Mouse (Mus musculus): ENCODE results near the gene Zfp956. TPM values are rescaled to one million over a fixed set of nuclear protein-coding genes. Genes with fewer than 3 reads are reported as not detected.
"Not testable (repeated sequence)": the region's sequence is repeated elsewhere in the genome, so short reads cannot be mapped to it uniquely, and the experiment has no call there.

The Zfp956 gene
- polyA plus RNA-seq, 1 experiment from 2014 or later: 23.2 TPM

DNA sequence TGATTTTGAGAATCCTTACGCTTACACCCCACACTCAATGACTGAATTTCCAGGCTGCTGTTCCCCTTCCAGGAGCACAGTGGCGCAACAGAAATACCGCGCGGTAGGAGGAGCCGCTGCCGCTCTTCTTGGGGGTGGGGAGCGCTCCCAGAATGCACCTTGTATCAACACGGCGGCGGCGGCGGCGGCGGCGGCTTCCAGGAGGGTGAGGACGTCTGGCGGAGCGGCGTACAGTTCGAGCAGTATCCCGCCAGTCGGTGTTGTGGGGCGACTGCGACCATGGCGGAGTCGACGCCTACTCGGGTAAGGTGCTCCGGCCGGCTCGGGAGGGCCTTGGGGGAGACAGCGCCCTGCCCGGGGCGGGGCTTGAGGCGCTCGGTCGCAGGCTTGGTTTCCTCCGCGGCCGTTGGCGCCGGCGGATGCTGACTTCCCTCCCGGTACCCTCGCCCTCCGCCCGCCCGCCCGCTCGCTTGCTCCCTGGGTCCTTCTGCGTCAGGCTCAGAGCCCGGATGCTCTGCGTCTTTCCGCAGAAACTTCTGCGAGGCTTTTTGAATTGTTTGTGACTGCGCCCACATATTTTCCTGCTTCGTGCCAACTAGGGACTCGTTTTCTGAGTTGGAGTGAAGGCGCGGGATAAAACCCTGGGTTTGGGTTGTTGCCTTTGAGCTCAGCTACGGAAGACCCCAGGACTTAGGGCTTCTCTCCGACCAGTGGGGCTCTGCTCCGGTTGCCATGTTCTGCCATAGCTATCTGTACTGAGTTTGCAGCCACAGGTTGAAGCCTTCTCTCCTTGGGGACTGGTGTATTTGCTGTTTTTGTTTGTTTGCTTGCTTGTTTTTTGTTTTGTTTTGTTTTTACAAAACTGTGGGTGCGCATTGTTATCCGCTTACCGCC lies 32.5 kb upstream of the Zfp956 start, which contains the start of gene Zfp212:
Zfp212 (plus strand) TSS at position 30 of the 894 bp plus-strand sequence.
- Histone ChIP-seq H3K9ac (replicated peaks) (peak within 1 kb of the TSS; percentile 81), H3K27me3 (replicated peaks) (no peaks in the 10 kb centered on the region), H3K4me1 (peaks cover 20% of the 10 kb centered on the region), H3K4me2 (peak within 1 kb of the TSS; percentile 79), H3K9me3 (replicated peaks) (no peaks in the 10 kb centered on the region), H3K27ac (replicated peaks) (peak within 1 kb of the TSS; percentile 97), H3K4me3 (replicated peaks) (peak within 1 kb of the TSS; percentile 97), H3K36me3 (no peaks in the 10 kb centered on the region)
- under 1% methylated on average over 66 of the region's 67 CpGs for WGBS
- peak; percentile 96 for ATAC-seq (ENCODE audit: low FRiP score)

DNA sequence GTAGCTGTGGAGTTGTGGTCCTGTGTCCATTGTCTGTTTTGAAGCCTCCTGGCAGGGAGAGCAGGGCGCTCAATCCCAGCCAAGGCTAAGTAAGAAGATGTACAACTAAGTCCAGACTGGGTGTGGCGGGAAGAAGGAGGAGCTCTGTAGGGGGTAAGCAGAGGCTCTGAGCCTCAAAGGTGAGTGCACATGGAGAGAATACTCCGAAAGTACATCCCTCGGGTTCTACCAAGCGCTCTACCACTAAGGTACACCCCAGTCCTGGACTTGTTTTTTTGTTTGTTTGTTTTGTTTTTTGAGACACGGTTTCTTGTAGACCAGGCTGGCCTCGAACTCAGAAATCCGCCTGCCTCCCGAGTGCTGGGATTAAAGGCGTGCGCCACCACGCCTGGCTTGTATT lies 10.7 kb upstream of the Zfp956 start:
- H3K27me3 ChIP-seq (replicated peaks): no peaks in the 10 kb centered on the region
- H3K9me3 ChIP-seq (replicated peaks): no peaks in the 10 kb centered on the region
- no peak for ATAC-seq (ENCODE audit: low FRiP score)
- peak overlapping the region; percentile 76 for H3K4me2 ChIP-seq
- peak overlapping the region; percentile 42 for H3K4me3 ChIP-seq (replicated peaks)
- no peak overlapping the region for H3K9ac ChIP-seq (replicated peaks)
- peaks cover 6% of the 10 kb centered on the region for H3K36me3 ChIP-seq
- peaks cover 15% of the 10 kb centered on the region for H3K4me1 ChIP-seq
- no peak overlapping the region for H3K27ac ChIP-seq (replicated peaks)
- 52% methylated on average over 12 of the region's 12 CpGs for WGBS

DNA sequence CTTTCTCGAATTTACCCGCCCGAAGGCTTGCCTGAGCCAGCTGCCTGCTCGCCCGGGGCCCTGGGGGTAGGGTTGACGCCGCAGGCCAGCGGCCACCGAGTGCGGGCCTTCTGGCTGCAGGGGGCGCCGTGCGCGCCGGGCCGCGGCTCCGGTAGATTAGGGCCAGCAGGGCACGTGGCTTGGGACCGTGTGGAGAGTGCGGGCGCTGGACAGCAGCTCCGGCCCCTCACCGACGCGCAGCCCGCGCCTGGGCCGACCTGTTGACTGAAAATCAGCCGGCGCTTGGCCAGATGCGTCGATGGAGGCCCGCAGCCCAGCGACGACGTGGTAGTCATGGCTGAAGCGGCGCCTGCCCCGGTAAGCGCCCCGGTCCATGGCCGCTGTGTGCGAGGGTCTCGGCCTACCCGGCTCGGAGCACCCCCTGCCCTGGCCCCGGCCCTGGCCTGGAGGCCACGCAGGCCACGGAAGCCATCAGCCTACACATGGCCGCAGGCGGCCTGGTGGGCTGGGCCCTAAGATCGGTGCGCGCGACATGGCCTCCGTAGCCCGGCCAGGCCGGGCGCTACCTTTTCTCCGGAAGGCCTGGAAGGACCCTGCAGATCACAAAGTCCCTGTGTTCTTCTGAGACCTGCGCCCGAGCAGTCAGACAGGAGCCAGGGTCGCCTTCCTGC lies 10.0 kb upstream of the Zfp956 start:
- Histone ChIP-seq H3K9ac (replicated peaks) (peak overlapping the region; percentile 53), H3K27me3 (replicated peaks) (no peaks in the 10 kb centered on the region), H3K9me3 (replicated peaks) (no peaks in the 10 kb centered on the region), H3K4me3 (replicated peaks) (peak overlapping the region; percentile 42), H3K36me3 (peaks cover 6% of the 10 kb centered on the region), H3K4me2 (peak overlapping the region; percentile 76), H3K27ac (replicated peaks) (no peak overlapping the region), H3K4me1 (peaks cover 15% of the 10 kb centered on the region)
- 9% methylated on average over 64 of the region's 64 CpGs for WGBS
- peak; percentile 77 for ATAC-seq (ENCODE audit: low FRiP score)

DNA sequence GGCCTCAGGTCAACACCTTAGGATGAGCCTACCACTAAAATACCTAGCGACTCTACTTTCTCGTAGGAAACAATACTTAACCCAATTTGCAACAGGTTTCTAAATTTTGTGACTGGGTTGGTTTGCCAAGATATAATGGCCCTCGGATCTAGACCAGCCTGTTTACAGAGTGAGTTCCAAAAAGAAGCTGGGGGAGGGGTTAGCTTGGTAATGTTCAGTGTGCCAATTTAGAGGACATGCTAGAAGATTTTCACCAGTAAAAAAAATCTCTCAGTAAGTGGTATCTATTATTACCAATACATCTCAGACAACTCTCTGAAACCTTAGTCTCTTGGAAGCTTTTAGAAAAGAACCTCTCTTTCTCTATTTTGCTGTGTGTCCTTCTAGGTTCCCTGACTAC lies 9.5 kb upstream of the Zfp956 start:
- peak overlapping the region; percentile 42 for H3K4me3 ChIP-seq (replicated peaks)
- no peaks in the 10 kb centered on the region for H3K9me3 ChIP-seq (replicated peaks)
- H3K9ac ChIP-seq (replicated peaks): no peak overlapping the region
- H3K27me3 ChIP-seq (replicated peaks): no peaks in the 10 kb centered on the region
- H3K4me1 ChIP-seq: peaks cover 15% of the 10 kb centered on the region
- H3K36me3 ChIP-seq: peaks cover 6% of the 10 kb centered on the region
- 81% methylated on average over 3 of the region's 3 CpGs for WGBS
- H3K4me2 ChIP-seq: peak overlapping the region; percentile 76
- no peak for ATAC-seq (ENCODE audit: low FRiP score)
- H3K27ac ChIP-seq (replicated peaks): no peak overlapping the region

DNA sequence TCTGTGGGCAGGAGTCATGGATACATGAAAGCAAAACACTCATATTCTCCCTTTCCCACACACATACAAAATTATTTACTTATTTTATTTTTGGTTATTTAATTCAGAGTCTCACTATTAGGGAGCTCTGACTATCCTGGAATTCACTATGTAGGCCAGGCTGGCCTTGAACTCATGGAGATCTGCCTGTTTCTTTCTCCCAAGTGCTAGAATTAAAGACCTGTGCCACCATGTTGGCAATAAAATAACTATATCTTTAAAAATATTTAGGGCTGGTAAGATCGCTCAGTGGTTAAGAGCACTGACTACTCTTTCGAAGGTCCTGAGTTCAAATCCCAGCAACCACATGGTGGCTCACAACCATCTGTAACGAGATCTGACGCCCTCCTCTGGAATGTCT lies 5.8 kb upstream of the Zfp956 start:
- Histone ChIP-seq H3K36me3 (peaks cover 6% of the 10 kb centered on the region), H3K4me2 (no peak overlapping the region), H3K27ac (replicated peaks) (no peak overlapping the region), H3K9ac (replicated peaks) (no peak overlapping the region), H3K4me1 (peaks cover 14% of the 10 kb centered on the region), H3K9me3 (replicated peaks) (no peaks in the 10 kb centered on the region), H3K4me3 (replicated peaks) (no peak overlapping the region), H3K27me3 (replicated peaks) (no peaks in the 10 kb centered on the region)
- ATAC-seq (ENCODE audit: low FRiP score): no peak
- 97% methylated on average over 4 of the region's 4 CpGs for WGBS

DNA sequence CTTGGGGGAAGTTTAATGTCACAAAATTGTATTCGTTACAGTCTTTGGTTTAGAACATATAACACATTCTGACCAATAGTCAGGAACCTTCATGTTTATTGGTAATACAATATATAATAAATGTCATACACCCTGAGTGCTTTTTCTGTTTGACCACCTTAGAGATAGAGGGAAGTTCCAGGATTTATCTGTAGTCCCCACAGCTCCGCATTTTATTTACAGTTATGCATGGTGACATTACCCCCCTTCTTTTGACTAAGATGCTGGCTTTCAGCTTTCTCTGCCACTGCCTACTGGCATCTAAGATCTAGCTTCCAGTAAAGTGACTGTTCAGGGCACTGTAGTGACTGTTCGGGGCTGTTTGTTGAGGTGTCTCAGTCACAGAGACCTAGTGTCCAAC lies 1.2 kb downstream of the Zfp956 start:
- Histone ChIP-seq H3K4me1 (peaks cover 20% of the 10 kb centered on the region), H3K9me3 (replicated peaks) (no peaks in the 10 kb centered on the region), H3K36me3 (peaks cover 29% of the 10 kb centered on the region), H3K27me3 (replicated peaks) (no peaks in the 10 kb centered on the region), H3K4me3 (replicated peaks) (peak overlapping the region; percentile 71), H3K27ac (replicated peaks) (no peak overlapping the region), H3K4me2 (peak overlapping the region; percentile 70), H3K9ac (replicated peaks) (0 out of 2 replicates have a peak overlapping the region, but pooled peaks have one; percentile 75)
- 93% methylated on average over 3 of the region's 3 CpGs for WGBS
- no peak for ATAC-seq (ENCODE audit: low FRiP score)

DNA sequence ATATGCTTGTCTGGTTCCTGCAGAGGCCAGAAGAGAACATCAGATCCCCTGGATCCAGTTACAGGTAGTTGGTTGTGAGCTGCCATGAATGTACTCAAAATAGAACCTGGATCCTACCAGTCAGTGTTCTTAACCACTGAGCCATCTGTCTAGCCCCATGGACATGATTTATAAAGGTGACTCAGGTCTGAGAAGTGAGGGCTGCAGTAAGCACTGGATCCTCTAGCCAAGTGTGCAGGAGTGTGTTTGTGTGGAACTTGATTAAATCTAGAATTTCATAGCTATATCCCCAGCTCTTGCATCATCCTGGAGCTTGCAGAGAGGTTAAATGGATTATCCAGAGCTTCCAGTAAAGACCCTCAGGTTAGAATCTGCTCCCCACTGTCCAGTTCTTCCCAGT lies 4.6 kb downstream of the Zfp956 start:
- Histone ChIP-seq H3K9ac (replicated peaks) (no peak overlapping the region), H3K27me3 (replicated peaks) (no peaks in the 10 kb centered on the region), H3K36me3 (peaks cover 60% of the 10 kb centered on the region), H3K27ac (replicated peaks) (no peak overlapping the region), H3K4me3 (replicated peaks) (no peak overlapping the region), H3K4me1 (peaks cover 18% of the 10 kb centered on the region), H3K4me2 (no peak overlapping the region), H3K9me3 (replicated peaks) (no peaks in the 10 kb centered on the region)
- ATAC-seq (ENCODE audit: low FRiP score): no peak

DNA sequence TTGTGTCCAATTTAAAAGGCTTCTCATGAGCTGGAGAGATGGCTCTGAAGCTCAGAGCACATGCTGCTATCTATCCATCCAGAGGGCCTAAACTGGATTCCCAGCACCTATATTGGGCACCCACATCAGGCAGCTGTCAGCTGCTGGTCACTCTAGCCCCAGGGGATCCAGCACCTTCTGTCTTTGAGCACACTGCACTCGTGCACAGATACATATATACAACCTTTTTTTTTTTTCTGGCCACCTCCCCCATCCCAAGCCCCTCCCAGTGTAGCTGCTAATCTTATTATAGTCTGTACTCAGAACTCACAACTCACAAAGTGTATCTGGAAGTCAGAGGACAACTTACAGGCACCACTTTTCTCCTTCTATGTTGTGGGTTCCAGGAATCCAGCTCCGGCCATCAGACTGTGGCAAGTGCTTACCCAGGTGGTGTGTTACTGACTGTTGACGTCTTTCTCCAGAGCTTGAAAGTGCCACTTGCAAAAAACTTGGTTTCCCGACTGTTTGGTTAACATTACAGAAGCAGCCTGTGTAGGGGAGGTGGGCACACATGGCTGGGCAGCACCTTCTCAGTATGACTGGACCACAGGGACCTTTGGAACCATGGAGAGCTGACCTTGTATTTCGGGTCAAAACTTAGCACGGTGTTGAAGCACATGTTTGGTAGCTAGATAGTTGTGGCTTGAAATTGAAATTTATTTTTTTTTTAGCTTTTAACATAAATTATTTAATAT lies 7.7 kb downstream of the Zfp956 start:
- Histone ChIP-seq H3K36me3 (peaks cover 90% of the 10 kb centered on the region), H3K4me1 (no peaks in the 10 kb centered on the region), H3K27me3 (replicated peaks) (no peaks in the 10 kb centered on the region), H3K27ac (replicated peaks) (no peak overlapping the region), H3K4me2 (no peak overlapping the region), H3K9me3 (replicated peaks) (no peaks in the 10 kb centered on the region), H3K4me3 (replicated peaks) (no peak overlapping the region), H3K9ac (replicated peaks) (no peak overlapping the region)
- 91% methylated on average over 6 of the region's 6 CpGs for WGBS
- ATAC-seq (ENCODE audit: low FRiP score): no peak

DNA sequence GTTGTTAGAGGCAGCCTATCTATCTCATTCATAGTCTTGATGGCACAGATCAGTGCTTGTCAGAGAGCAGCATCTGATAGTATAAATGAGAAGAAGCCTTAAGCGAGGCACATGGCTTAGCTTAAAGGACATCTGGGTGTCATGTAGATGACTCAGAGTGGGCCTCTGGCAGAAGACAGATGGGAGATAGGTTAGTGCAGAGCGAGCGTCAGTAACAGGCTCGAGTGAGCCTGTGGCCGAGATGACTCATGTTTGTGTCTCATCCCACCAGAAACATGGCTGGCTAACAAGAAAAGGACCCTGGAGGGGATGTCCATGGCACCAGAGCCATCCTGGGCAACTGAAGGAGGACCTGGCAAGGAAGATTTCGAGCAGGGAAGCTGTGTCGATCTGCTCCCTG lies 9.9 kb downstream of the Zfp956 start:
- H3K27me3 ChIP-seq (replicated peaks): no peaks in the 10 kb centered on the region
- no peak overlapping the region for H3K9ac ChIP-seq (replicated peaks)
- H3K4me2 ChIP-seq: no peak overlapping the region
- no peaks in the 10 kb centered on the region for H3K9me3 ChIP-seq (replicated peaks)
- ATAC-seq (ENCODE audit: low FRiP score): no peak
- WGBS: 90% methylated on average over 7 of the region's 7 CpGs
- H3K4me3 ChIP-seq (replicated peaks): no peak overlapping the region
- no peak overlapping the region for H3K27ac ChIP-seq (replicated peaks)
- peaks cover 80% of the 10 kb centered on the region for H3K36me3 ChIP-seq
- no peaks in the 10 kb centered on the region for H3K4me1 ChIP-seq

DNA sequence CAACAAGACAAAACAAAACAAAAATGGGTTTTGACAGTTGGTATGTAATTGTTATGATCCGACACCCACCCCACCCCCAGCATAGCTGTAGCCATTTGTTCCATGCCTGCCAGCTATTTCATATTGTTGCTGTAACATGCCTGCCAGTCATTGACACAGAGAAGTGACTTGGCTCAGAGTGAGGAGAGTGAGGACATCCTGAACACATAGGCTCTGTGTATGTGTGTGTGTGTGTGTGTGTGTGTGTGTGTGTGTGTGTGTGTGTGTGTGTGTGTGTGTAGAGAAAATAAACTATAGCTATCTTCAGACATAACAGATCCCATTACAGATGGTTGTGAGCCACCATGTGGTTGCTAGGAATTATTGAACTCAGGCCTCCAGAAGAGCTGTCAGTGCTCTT lies 15.0 kb downstream of the Zfp956 start:
- not testable (repeated sequence) for ATAC-seq (ENCODE audit: low FRiP score); H3K4me2 ChIP-seq; H3K4me3 ChIP-seq (replicated peaks); H3K27me3 ChIP-seq (replicated peaks); H3K27ac ChIP-seq (replicated peaks); H3K4me1 ChIP-seq; H3K9me3 ChIP-seq (replicated peaks); H3K9ac ChIP-seq (replicated peaks)
- WGBS: 91% methylated on average over 1 of the region's 1 CpGs
- H3K36me3 ChIP-seq: peaks cover 32% of the 10 kb centered on the region

DNA sequence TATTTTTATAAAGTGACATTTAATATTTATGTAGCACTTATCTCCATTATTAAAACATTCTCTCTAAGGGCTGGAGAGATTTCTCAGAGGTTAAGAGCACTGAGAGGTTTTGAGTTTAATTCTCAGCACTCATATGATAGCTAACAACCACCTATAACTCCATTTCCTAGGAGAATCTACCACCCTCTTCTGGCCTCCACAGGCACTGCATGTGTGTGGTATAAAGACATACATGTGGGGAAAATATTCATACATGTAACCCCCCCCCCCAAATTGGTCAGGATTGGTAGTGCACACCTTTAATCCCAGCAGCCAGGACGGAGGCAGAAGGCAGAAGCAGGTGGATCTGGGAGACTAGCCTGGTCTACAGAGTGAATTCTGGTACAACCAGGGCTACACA lies 21.4 kb downstream of the Zfp956 start:
- no peak for ATAC-seq (ENCODE audit: low FRiP score)
- no peak overlapping the region for H3K4me3 ChIP-seq (replicated peaks)
- no peak overlapping the region for H3K4me2 ChIP-seq

More for the DNA sequence above, 21.4 kb downstream of the Zfp956 start:
- H3K4me1 ChIP-seq: no peaks in the 10 kb centered on the region
- no peaks in the 10 kb centered on the region for H3K9me3 ChIP-seq (replicated peaks)
- H3K36me3 ChIP-seq: no peaks in the 10 kb centered on the region
- 90% methylated on average over 1 of the region's 1 CpGs for WGBS
- no peak overlapping the region for H3K9ac ChIP-seq (replicated peaks)
- no peak overlapping the region for H3K27ac ChIP-seq (replicated peaks)
- no peaks in the 10 kb centered on the region for H3K27me3 ChIP-seq (replicated peaks)

All from neural tube, embryonic 15.5 days (tissue).